Mouse (Mus musculus): ENCODE data around the gene Luc7l2. TPM values are rescaled to one million over a fixed set of nuclear protein-coding genes. Genes with fewer than 3 reads are reported as not detected.

Gene Luc7l2
- total RNA-seq, 2 experiments from 2014 or later = 117 to 166 TPM

GRCm38 (mm10) chr6:38641645-38642044 is 90.5 kb downstream of the Luc7l2 start:
- no peak for ATAC-seq (replicated peaks; ENCODE audit: low FRiP score, poor library complexity, severe bottlenecking)

- no peak for ATAC-seq (replicated peaks; ENCODE audit: low FRiP score, poor library complexity, severe bottlenecking)
Measured at GRCm38 (mm10) chr6:38642593-38642992, 91.5 kb downstream of the Luc7l2 start.

- ATAC-seq (replicated peaks; ENCODE audit: low FRiP score, poor library complexity, severe bottlenecking) = no peak
Measured at GRCm38 (mm10) chr6:38643039-38643438, 91.9 kb downstream of the Luc7l2 start.

- no peak for ATAC-seq (replicated peaks; ENCODE audit: low FRiP score, poor library complexity, severe bottlenecking)
Measured at GRCm38 (mm10) chr6:38649545-38649944, 98.4 kb downstream of the Luc7l2 start.

GRCm38 (mm10) chr6:38650263-38650937 is 99.3 kb downstream of the Luc7l2 start:
- ATAC-seq (replicated peaks; ENCODE audit: low FRiP score, poor library complexity, severe bottlenecking) = peak; percentile 95

Other genes starting within 250 kb of the Luc7l2 start
- 266 and 278 TPM in 2 replicates for gene Zc3hav1, start 196.7 kb upstream of the Luc7l2 start, total RNA-seq (2015; ENCODE audit: low replicate concordance)
- 348 and 360 TPM in 2 replicates for gene Zc3hav1, start 196.7 kb upstream of the Luc7l2 start, total RNA-seq (2017; ENCODE audit: low replicate concordance)
- gene Ttc26, start 169.9 kb upstream of the Luc7l2 start, total RNA-seq (2015; ENCODE audit: low replicate concordance) = 0.21 TPM in 1 of 2 replicates, not detected in the other
- gene Ttc26, start 169.9 kb upstream of the Luc7l2 start, total RNA-seq (2017; ENCODE audit: low replicate concordance) = 0.70 TPM in 1 of 2 replicates, not detected in the other
- 52.9 and 70.3 TPM in 2 replicates for gene Ubn2, start 117.4 kb upstream of the Luc7l2 start, total RNA-seq (2015; ENCODE audit: low replicate concordance)
- 52.4 and 57.0 TPM in 2 replicates for gene Ubn2, start 117.4 kb upstream of the Luc7l2 start, total RNA-seq (2017; ENCODE audit: low replicate concordance)
- 2.7 and 12.7 TPM in 2 replicates for gene Fmc1, start 17.8 kb upstream of the Luc7l2 start, total RNA-seq (2015; ENCODE audit: low replicate concordance)
- gene Fmc1, start 17.8 kb upstream of the Luc7l2 start, total RNA-seq (2017; ENCODE audit: low replicate concordance) = 4.2 and 10.4 TPM in 2 replicates
- gene Klrg2, start 85.9 kb downstream of the Luc7l2 start, total RNA-seq (2015; ENCODE audit: low replicate concordance) = not detected in 2 replicates
- gene Klrg2, start 85.9 kb downstream of the Luc7l2 start, total RNA-seq (2017; ENCODE audit: low replicate concordance) = not detected in 2 replicates
- not detected in 2 replicates for gene Clec2l, start 111.7 kb downstream of the Luc7l2 start, total RNA-seq (2015; ENCODE audit: low replicate concordance)
- 0.84 TPM in 1 of 2 replicates, not detected in the other for gene Clec2l, start 111.7 kb downstream of the Luc7l2 start, total RNA-seq (2017; ENCODE audit: low replicate concordance)